Mouse (Mus musculus) hindbrain, embryonic 10.5 days (tissue): ENCODE data around the gene Ptprn. TPM values are rescaled to one million over a fixed set of nuclear protein-coding genes. Genes with fewer than 3 reads are reported as not detected.
A peak's percentile ranks its signal among the peaks of the same experiment; 100 is the strongest.

Experiments used
- DNase-seq: peaks from one replicate; pipeline ENCODE4 v3.0.0-alpha.2; 2017; ENCODE audit warnings: low spot score
- H3K27ac ChIP-seq: fragments of 300-500 bp; sonication (generic); 2 replicates; pipeline ENCODE4 v1.5.1; 2016; ENCODE audit warnings: mild to moderate bottlenecking, moderate library complexity
- H3K27me3 ChIP-seq: fragments of 300-500 bp; sonication (generic); 2 replicates; pipeline ENCODE4 v1.6.1; 2016; ENCODE audit warnings: mild to moderate bottlenecking; ENCODE audit not compliant: poor library complexity, insufficient read depth, severe bottlenecking
- H3K36me3 ChIP-seq: fragments of 300-500 bp; sonication (generic); 2 replicates; pipeline ENCODE4 v1.6.1; 2016; ENCODE audit warnings: mild to moderate bottlenecking, moderate library complexity
- H3K4me1 ChIP-seq: fragments of 300-500 bp; sonication (generic); replicated peaks from 2 replicates; pipeline ENCODE4 v1.6.1; 2016; ENCODE audit warnings: mild to moderate bottlenecking
- H3K4me3 ChIP-seq: fragments of 300-500 bp; sonication (generic); 2 replicates; pipeline ENCODE4 v1.5.1; 2016; ENCODE audit warnings: mild to moderate bottlenecking, moderate library complexity
- H3K9me3 ChIP-seq: fragments of 300-500 bp; sonication (generic); 2 replicates; pipeline ENCODE4 v1.6.1; 2016; ENCODE audit warnings: mild to moderate bottlenecking, moderate library complexity
- WGBS: fragments of 180-500 bp; shearing (Covaris S2); methylation state at CpG from one replicate; pipeline ENCODE4 v1.1.7; 2016; 5-methylcytosine and 5-hydroxymethylcytosine counted together
- polyA plus RNA-seq: library from polyadenylated mRNA; unstranded; fragments of >200 nt; fragmentation: Nextera tagmentation; extraction: Ambion mirVana; gene quantifications from 2 replicates; pipeline ENCODE4 v1.2.1, GENCODE M21; 2016

Ptprn gene
- polyA plus RNA-seq, 1 experiment from 2014 or later = 7.9 TPM

DNA sequence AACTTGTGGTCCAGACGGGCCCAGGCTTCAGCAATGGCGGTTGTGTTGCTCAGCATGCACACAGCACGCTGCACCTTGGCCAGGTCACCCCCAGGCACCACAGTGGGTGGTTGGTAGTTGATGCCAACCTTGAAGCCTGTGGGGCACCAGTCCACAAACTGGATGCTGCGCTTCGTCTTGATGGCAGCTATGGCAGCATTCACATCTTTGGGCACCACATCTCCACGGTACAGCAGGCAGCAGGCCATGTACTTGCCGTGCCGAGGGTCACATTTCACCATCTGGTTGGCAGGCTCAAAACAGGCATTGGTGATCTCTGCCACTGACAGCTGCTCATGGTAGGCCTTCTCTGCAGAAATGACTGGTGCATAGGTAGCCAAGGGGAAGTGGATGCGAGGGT lies 48.5 kb downstream of the Ptprn start:
- Histone ChIP-seq H3K27ac (no peak overlapping the region), H3K4me1 (peaks cover 42% of the 10 kb centered on the region), H3K9me3 (no peaks in the 10 kb centered on the region), H3K4me3 (no peak overlapping the region), H3K27me3 (peaks cover 55% of the 10 kb centered on the region), H3K36me3 (peaks cover 47% of the 10 kb centered on the region)
- DNase-seq = no peak
- WGBS = 94% methylated on average over 9 of the region's 9 CpGs

DNA sequence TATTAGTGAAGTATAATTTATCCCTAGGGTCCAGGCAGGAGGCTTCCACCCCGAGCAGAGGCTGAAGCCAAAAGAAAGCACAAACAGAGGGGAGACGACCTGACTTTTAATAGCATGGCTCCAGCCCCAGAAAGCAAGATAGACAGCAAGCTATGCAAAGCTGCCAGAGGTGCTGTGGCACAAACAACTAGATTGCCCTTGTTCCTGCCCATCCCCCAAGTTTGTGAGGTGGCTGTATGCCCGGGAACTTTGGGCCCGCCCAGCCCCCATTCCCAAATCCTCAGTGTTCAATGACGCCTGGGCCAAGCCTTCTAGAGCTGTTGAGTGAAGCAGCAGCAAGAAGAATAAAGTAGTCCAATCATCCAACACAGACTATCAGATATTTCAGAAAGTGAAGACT lies 49.4 kb downstream of the Ptprn start:
- H3K27me3 ChIP-seq = peaks cover 46% of the 10 kb centered on the region
- peaks cover 46% of the 10 kb centered on the region for H3K4me1 ChIP-seq
- DNase-seq = no peak
- WGBS = 87% methylated on average over 5 of the region's 5 CpGs
- no peak overlapping the region for H3K27ac ChIP-seq
- peaks cover 47% of the 10 kb centered on the region for H3K36me3 ChIP-seq
- no peak overlapping the region for H3K4me3 ChIP-seq
- no peaks in the 10 kb centered on the region for H3K9me3 ChIP-seq

DNA sequence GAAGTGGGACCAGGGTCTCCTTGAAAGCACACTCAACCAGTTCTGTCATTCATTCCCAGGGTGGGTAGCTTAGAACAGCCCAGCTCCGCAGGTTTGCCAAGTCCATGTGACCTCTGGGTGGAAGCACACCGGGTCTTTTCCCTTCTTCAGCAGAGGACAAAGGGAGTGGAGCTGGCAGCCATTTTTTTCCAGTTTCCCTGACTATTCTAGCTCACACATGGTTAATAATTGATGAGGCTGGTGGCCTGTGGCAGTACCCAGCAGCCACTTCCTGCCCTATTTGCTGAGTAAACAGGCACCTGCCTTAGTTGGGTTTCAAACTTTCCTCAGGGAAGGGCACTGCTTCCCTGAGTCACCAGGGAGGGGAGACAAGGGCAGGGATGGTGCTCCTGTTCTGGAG lies 49.9 kb downstream of the Ptprn start:
- DNase-seq = no peak
- Histone ChIP-seq H3K4me1 (peaks cover 46% of the 10 kb centered on the region), H3K9me3 (no peaks in the 10 kb centered on the region), H3K27me3 (peaks cover 42% of the 10 kb centered on the region), H3K27ac (no peak overlapping the region), H3K36me3 (peaks cover 47% of the 10 kb centered on the region), H3K4me3 (no peak overlapping the region)
- WGBS = 90% methylated on average over 2 of the region's 2 CpGs

DNA sequence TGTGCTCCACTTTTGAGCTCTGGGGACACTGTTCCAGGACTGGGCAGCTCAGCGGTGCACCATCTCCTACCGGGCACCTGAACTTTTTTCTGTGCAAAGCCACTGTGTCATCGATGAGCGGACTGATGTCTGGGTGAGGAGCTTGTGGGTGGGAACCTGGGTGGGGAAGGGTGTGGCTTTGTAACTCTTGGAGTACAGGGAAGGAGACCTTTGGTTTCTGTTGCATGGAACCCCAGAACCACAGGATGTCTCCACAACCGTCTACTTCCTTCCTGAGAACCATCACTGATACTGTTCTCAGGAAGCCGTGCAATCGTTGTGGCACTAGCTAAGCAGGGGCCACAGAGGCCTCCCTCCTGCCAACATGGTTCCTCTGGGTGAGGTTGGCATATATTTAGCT lies 51.2 kb downstream of the Ptprn start:
- H3K27me3 ChIP-seq = peaks cover 36% of the 10 kb centered on the region
- peaks cover 44% of the 10 kb centered on the region for H3K4me1 ChIP-seq
- H3K36me3 ChIP-seq = peaks cover 47% of the 10 kb centered on the region
- no peak for DNase-seq
- WGBS = 86% methylated on average over 7 of the region's 7 CpGs
- no peaks in the 10 kb centered on the region for H3K9me3 ChIP-seq
- no peak overlapping the region for H3K4me3 ChIP-seq
- no peak overlapping the region for H3K27ac ChIP-seq

DNA sequence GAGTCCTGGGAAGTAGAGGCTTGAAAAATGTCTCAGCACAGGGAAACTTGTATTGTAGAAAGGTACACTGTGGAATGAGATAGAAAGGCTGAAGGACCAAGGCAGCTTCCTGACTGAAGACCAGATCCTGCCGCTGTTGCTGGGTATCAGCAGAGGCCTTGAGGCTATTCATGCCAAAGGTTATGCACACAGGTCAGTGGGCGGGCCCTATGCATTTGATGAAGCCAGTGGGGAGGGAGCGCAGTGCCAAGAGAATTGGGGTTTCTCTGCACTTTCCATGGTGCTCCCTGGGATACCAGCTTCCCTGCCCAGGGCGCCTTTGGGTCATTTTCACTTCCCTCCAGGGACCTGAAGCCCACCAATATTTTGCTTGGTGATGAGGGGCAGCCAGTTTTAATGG lies 51.8 kb downstream of the Ptprn start:
- DNase-seq = no peak
- 71% methylated on average over 4 of the region's 4 CpGs for WGBS
- Histone ChIP-seq H3K4me3 (no peak overlapping the region), H3K36me3 (peaks cover 47% of the 10 kb centered on the region), H3K27ac (no peak overlapping the region), H3K27me3 (peaks cover 30% of the 10 kb centered on the region), H3K4me1 (peaks cover 42% of the 10 kb centered on the region), H3K9me3 (no peaks in the 10 kb centered on the region)

DNA sequence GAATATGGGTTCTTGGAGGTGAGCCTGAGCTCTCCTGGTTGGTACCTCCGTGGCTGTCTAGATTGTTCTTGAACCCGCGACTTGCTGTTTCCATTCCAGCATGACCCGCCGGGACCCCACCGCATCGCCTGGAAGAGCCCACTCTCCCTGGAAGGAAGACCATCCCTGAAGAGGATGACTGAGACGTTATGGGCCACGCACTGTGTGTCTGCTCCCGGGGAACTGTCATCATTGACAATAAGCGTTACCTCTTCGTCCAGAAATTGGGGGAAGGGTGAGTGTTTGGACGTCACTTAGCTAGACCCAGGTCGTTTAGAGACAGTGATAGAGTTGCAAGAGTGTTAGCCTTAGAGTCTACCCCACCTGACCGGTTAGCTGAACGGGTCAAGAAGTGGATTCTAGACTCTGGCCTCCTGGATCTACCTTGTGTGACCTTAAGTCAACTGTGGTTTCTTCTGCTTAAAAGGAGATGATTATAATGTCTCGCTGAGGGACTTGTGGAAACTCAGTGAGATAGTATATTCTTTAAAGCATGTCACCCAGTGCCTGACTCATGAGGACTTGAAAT lies 53.1 kb downstream of the Ptprn start:
- Histone ChIP-seq H3K36me3 (peaks cover 46% of the 10 kb centered on the region), H3K27ac (peak overlapping the region; percentile 93), H3K4me1 (peaks cover 42% of the 10 kb centered on the region), H3K4me3 (peak overlapping the region; percentile 89), H3K27me3 (peaks cover 17% of the 10 kb centered on the region), H3K9me3 (no peaks in the 10 kb centered on the region)
- 13% methylated on average over 17 of the region's 17 CpGs for WGBS
- DNase-seq = no peak

DNA sequence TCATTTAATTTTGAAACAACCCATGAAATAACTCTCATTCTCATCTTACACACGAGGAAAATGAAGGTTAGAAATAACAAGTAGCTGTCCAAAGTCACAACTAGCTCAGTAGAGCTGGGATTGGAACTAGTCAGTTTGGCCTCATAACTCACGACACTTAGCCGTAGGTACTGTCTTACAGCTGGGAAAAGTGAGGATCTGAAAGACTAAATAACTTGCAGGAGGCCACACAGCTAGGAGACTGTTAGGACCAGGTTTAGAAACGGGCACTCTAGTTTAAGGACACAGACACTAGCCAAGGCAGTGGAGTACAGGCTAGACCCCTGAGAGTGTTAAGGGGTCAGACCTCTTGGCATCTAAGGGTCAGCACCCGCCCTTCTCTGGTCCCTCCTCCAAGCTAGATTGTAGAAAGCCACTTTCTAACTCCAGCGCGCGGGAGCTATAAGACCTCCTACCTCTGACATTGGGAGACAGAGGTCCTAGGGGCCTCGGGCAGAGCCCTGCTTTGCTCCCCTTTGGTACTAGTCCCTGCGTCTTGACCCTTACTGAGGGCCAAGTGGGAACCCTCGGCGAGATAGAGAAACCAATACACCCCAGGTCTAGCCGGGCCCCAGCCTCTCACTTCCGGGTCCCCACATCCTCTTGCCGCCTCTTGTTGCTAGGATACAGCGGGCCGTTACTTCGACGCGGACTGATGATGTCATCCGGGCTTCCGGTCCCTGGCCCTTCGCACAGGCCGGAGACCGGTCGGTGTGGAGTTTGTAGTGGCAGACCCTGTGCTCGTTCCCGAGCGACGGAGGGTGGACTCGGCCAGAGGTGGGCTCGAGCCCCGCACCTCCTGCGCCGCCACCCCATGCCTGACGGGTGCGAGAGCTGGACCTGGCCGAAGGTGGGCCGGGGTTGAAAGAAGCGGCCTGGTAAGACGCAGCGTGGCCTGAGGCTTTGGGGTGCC lies 53.9 kb downstream of the Ptprn start, which contains the start of the genes Glb1l and Stk16:
Glb1l (minus strand) TSS at position 678 of the 952 bp plus-strand sequence.
Stk16 (plus strand) TSS at position 703 of the 952 bp plus-strand sequence.
- Histone ChIP-seq H3K27me3 (peaks cover 9% of the 10 kb centered on the region), H3K9me3 (no peaks in the 10 kb centered on the region), H3K27ac (peak within 1 kb of the TSS; percentile 93), H3K4me3 (peak within 1 kb of the TSS; percentile 89), H3K4me1 (peaks cover 42% of the 10 kb centered on the region), H3K36me3 (peaks cover 38% of the 10 kb centered on the region)
- DNase-seq = peak; percentile 97
- WGBS = 6% methylated on average over 42 of the region's 42 CpGs

DNA sequence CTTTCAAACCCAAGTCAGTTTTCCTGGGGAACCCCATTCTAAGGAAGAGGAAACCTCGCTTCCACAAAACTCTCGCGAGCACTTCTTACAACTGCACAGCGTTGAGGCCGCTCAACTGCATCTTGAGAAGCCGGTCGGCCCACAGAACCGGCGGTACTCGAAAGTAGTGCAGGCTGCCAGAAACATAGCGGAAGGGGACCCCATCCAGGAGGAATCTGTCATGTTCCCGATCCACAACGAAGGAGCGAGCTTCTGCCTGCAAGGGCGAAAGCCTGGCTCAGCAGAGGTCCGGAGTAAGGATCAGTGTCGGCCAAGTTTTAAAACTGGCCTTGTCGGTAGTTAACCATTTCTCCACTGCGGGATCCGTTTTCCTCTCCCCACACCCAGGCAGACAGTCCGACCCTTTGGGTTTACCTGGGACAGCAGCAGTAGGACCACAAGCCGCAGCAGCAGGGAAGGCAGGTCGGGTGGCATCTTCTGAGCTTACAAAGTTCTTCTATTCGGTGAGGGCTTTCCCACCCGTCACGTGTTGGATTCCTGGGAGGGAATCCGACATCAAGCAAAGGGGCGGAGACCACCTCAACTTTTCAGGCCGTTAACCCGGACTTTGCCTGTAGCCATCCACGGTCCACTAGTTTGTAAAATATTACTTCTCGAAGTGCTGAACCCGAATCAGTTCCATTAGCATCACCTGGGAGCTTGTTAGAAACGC lies 55.2 kb downstream of the Ptprn start:
- peak overlapping the region; percentile 69 for H3K27ac ChIP-seq
- no peaks in the 10 kb centered on the region for H3K9me3 ChIP-seq
- DNase-seq = peak; percentile 23
- peaks cover 42% of the 10 kb centered on the region for H3K4me1 ChIP-seq
- H3K27me3 ChIP-seq = peaks cover 7% of the 10 kb centered on the region
- peak overlapping the region; percentile 89 for H3K4me3 ChIP-seq
- 12% methylated on average over 34 of the region's 34 CpGs for WGBS
- H3K36me3 ChIP-seq = peaks cover 25% of the 10 kb centered on the region

DNA sequence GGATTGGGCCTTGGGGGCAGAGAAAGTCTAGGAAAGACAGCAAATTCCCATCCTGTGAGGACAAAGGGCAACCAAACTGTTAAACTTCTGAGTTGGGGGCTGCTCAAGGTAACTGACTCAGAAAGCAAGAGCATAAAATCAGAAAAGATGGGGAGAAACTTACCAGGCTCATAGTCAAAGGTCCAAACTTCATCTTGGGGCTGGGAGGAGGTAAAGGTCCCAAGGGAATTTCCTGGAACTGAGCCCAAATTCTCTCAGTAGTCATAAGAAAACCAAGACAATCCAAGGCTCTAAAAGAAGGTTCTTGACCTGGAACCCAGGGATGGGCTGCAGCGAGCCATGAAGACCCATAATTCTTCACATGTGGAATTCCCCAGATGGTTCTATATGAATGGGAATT lies 63.1 kb downstream of the Ptprn start:
- H3K27me3 ChIP-seq = no peaks in the 10 kb centered on the region
- no peaks in the 10 kb centered on the region for H3K4me1 ChIP-seq
- H3K4me3 ChIP-seq = no peak overlapping the region
- peaks cover 41% of the 10 kb centered on the region for H3K36me3 ChIP-seq
- no peak overlapping the region for H3K27ac ChIP-seq
- WGBS = 90% methylated on average over 1 of the region's 1 CpGs
- H3K9me3 ChIP-seq = no peaks in the 10 kb centered on the region
- no peak for DNase-seq

Other genes starting within 250 kb of the Ptprn start
- gene Nhej1, start 139.3 kb downstream of the Ptprn start, polyA plus RNA-seq = 14.1 and 14.7 TPM in 2 replicates
- gene Slc23a3, start 130.6 kb downstream of the Ptprn start, polyA plus RNA-seq = not detected in 2 replicates
- gene Cnppd1, start 121.8 kb downstream of the Ptprn start, polyA plus RNA-seq = 53.5 and 67.2 TPM in 2 replicates
- 46.0 and 63.4 TPM in 2 replicates for gene Retreg2, start 121.7 kb downstream of the Ptprn start, polyA plus RNA-seq
- 38.0 and 43.8 TPM in 2 replicates for gene Zfand2b, start 95.9 kb downstream of the Ptprn start, polyA plus RNA-seq
- 32.6 and 35.7 TPM in 2 replicates for gene Abcb6, start 84.1 kb downstream of the Ptprn start, polyA plus RNA-seq
- 21.6 and 23.8 TPM in 2 replicates for gene Ankzf1, start 72.4 kb downstream of the Ptprn start, polyA plus RNA-seq
- gene Atg9a, start 72.3 kb downstream of the Ptprn start, polyA plus RNA-seq = 23.1 and 32.1 TPM in 2 replicates
- gene Glb1l, start 53.7 kb downstream of the Ptprn start, polyA plus RNA-seq = 14.5 and 19.9 TPM in 2 replicates
- 143 and 153 TPM in 2 replicates for gene Stk16, start 53.7 kb downstream of the Ptprn start, polyA plus RNA-seq
- gene Tuba4a, start 44.6 kb downstream of the Ptprn start, polyA plus RNA-seq = 10.8 and 19.4 TPM in 2 replicates
- gene A630095N17Rik, start 32.4 kb downstream of the Ptprn start, polyA plus RNA-seq = not detected in 2 replicates
- 28.9 and 37.5 TPM in 2 replicates for gene Dnajb2, start 28.1 kb downstream of the Ptprn start, polyA plus RNA-seq
- 7.5 and 22.3 TPM in 2 replicates for gene Resp18, start 13.9 kb upstream of the Ptprn start, polyA plus RNA-seq
- 154 and 199 TPM in 2 replicates for gene Dnpep, start 53.5 kb upstream of the Ptprn start, polyA plus RNA-seq
- 3.8 and 4.5 TPM in 2 replicates for gene Des, start 95.8 kb upstream of the Ptprn start, polyA plus RNA-seq
- gene Speg, start 110.8 kb upstream of the Ptprn start, polyA plus RNA-seq = 19.0 and 20.2 TPM in 2 replicates
- 62.3 and 91.2 TPM in 2 replicates for gene Gmppa, start 171.4 kb upstream of the Ptprn start, polyA plus RNA-seq
- 3.8 and 9.3 TPM in 2 replicates for gene Asic4, start 185.9 kb upstream of the Ptprn start, polyA plus RNA-seq
- gene Chpf, start 214.8 kb upstream of the Ptprn start, polyA plus RNA-seq = 25.1 and 29.8 TPM in 2 replicates
- 8.6 and 20.4 TPM in 2 replicates for gene Tmem198, start 215.0 kb upstream of the Ptprn start, polyA plus RNA-seq
- gene Obsl1, start 241.9 kb upstream of the Ptprn start, polyA plus RNA-seq = 37.9 and 44.2 TPM in 2 replicates
- gene Inha, start 242.6 kb upstream of the Ptprn start, polyA plus RNA-seq = 2.7 TPM in 2 replicates